Mouse (Mus musculus) spleen, adult 18-20 months (tissue): ENCODE results near the gene Inppl1.

Source experiments
- DNase-seq, 2 experiments: peaks; one replicate each; pipeline ENCODE4 v3.0.0; 2022; ENCODE audit warnings: mixed read lengths in 2 of 2

Inppl1 gene

DNA sequence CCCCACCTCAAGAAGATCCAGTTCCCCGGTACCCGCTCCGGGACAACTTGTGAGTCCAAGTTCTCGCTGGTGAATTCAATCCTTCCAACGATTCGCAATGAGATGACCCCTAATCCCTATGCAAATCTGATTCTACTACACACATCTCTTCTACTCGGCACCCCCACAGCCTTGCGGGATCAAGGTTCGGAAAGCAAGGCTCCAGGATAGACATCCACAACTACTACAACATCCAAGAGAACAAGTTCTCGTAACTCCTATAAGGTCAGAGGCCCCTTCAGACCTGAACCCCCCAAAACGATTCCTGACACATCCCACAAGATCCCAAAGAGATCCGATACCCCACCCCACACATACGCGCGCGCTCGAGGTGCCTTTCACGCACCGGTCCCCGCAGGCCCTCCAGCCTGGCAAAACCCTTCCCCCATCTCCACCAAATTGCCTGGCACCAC, 849 bp downstream of the Inppl1 start:
- DNase-seq, result no peak

DNA sequence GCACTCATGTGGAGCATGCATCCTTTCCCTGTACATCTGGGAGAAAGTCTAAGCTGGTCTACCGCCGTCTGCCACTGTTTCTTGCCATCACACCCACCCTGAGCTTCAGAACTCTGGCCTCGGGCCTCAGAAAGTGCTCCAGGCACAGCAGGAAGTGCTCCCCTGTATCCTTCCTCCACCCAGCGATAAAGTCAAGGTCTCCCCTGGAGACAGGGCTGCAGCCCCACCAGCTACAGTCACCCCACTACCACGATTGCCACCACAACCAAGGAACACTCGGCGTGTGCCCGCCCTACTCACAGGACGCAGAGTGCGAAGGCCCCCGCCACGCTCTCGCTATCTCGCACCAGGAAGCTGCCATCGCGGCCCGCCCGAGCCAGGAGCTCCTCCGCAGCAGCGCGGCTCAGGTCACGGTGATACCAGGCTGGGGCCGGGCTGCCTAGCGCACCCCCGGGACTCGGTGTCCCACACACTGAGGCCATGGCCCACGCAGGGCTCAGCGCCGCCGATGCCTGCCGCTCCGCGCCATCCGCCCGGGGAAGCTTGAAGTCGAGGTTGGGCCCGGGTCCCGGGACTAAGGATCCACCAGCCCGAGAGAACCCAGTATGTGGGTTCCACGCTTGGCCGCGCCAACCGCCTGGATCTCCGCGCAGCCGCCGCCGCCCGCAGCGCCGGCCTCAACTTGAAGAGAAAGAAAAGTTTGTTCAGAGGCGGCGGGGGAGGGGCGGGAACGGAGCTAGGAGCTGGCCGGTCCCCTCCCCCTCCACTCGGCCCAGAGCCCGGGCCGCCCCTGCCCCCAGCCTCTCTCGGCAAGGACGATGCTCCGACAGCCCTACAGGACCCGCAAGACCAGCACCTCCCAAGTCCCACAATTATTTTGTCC, 1.5 kb downstream of the Inppl1 start:
- peak; percentile 37 to 65 for DNase-seq

DNA sequence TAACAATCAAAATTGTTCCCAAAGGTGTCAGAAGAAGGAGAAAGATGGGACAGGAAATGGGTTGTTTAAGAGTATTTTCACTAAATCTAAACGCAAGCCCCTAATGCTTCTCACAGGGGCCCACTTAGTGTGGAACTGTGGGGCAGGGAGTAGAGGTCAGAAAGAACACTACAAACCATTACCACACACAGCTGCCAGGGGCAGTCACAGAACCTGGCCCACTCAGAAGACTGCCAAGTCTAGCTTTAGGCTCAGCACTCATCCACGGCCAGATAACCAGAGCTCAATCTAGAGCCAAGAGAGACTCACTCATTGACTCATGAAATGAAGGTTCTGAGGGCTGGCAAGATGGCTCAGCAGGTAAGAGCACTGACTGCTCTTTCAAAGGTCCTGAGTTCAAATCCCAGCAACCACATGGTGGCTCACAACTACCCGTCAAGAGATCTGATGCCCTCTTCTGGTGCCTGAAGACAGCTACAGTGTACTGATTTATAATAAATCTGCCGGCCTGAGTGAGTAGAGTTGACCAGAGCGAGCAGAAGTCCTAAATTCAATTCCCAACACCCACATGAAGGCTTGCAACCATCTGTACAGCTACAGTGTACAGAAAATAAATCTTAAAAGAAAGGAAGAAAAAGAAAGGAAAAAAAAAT, 2.4 kb downstream of the Inppl1 start:
- DNase-seq, result no peak

DNA sequence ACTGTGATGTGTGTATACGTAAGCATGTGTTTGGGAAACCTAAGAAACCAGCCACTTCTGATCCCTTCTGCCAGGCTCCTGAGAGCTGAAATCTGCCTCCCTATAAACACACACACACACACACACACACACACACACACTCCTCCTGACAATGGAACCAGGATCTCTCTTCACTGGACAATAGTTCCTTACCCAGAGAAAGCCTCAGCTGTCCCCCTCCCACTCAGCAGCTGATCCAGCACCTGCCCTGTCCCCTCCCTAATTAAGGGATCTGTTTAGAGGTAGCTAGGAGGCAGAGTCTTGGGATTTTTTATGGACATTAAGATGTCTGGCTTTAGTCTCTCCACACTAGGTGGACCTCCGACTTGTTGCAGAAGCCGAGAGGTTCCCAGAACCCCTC, 3.1 kb downstream of the Inppl1 start:
- DNase-seq, result no peak

DNA sequence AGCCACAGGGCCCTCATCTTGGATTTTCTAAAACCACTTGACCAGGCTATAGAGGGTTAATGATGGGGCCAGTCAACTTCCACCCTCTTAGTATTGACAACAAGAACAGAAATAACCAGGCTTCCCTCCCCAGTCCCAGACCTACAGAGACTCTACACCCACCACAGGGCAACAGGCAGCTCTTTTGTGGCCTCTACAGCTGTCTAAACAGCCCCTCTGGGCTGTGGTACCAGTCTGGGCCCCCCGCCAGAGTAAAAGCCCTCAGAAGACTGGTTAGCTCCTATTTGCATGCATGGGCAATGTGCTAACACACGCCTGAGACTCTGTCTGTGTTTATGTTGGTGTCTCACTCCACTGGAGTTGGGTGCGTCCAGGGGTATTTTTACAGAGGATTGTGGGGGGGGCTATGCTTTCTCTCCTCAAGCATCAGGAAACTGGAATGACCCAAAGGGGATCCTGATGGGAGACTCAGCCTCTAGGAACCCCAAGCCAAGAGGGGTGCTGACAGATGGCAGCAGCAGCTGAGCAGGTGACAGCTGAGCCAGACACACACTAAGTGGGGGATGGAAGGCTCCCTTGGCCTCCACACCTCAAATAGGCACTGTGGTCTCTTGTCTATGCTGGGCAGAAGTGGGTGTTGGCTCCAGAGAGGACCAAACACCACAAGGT, 4.0 kb downstream of the Inppl1 start:
- no peak for DNase-seq

DNA sequence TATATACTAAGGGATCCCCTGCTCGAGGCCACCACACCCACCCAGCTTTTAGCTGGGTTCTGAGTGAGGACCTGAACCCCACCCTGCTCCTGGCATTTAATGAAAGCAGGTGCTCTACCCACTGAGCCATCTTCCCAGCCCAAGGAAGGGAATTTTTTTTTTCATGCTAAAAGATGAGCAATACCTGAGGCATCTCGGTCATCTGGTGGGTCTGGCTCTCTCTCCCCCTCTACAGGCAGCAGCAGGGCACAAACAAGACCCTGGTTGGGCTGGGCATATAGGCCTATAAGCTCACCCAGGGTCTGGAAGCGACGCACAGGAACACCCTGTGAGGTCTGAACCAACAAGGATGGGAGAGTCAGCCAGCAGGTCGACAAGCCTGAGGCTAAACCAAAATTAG, 4.7 kb downstream of the Inppl1 start:
- DNase-seq, result no peak

DNA sequence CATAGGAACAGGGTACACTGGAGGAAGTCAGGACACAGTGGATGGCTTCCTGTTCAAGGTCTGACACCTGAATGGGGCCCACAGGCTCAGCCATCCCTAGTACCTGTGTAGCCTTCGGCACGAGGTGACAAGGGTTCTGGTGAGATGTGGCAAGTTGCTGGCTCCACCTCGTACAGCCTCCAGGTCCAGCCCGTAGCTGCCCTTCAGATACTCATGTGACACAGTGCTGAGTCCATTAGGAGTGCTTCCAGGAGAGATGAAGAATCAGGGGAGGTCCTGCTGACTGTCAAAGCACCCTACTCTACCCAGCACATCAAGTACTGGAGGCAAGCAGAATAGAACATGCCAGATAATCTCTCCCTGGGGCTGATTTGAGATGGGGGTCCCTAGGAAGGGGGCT, 5.7 kb downstream of the Inppl1 start:
- no peak for DNase-seq

DNA sequence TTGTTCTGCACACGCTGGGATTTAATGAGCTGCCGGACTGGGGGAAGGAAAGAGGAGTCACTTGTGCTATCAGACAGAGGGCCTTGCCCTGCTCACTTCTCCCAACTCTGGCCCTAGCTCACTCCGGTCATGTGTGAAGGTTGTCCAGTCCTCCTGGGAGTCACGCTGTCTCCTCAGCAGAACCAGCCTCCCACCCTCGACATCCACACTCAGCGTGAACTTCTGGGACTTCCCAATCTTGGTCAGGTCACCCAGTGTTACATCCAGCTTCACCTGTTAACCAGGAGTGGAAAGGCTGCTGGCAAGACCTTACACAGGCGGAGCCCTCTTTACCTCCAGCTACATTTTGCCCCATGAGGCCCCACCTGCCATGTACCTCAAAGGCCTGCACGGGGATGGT, 6.6 kb downstream of the Inppl1 start:
- no peak for DNase-seq

DNA sequence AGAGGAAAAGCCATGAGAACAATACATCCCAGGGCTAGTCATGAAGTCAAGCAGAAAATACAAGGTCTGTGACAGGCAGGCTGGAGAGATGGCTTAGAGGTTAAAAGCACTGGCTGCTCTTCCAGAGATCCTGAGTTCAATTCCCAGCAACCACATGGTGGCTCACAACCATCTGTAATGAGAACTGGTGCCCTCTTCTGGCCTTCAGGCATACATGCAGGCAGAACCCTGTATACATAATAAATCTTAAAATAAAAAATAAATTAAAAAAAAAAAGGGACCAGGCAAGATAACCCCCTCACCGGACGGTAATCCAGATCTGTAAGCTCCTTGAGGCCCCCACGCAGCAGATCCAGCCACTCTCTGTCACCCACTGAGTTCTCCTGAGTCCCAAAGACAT, 7.7 kb downstream of the Inppl1 start:
- DNase-seq, result no peak

DNA sequence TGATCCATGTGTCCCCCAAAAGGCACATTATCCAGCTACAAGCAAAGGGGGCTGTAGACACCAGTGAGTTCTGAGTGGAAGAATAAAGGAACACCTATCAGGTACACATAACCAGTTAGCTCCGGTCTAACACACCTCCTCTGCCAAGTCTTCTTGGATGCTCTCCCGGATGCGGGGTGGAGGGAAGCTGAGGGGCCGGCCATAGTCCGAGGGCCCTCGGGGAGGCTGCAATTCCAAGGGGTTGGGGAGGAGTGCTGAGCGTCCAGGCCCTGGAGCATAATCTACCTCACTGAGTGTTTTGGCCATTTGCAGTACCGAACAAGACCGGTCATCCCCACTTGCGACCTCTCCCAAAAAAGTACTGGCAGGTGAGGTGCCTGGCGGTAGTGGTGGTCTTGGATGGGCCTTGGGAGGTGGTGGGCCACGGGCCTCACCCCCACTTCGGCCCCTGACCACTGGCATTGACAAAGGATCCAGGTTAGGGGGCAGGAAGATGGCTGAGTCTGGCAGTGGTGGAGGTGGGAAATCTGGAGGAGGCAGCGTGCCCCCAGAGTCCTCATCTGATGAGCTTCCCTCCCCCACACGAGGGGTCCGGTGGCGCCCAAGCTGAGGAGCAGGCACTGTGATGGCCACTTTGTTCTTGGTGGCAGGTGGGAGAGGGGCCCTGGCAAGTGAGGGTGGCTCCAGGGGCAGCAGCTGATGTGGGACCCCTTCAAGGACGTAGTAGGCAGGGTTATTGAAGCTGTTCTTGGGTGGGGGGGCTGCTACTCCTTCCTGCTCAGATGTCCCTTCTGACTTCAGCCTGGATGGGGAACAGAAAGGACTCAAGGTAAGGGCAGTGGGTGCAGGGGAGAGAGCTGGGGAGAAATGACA, 14.0 kb downstream of the Inppl1 start:
- no peak for DNase-seq

DNA sequence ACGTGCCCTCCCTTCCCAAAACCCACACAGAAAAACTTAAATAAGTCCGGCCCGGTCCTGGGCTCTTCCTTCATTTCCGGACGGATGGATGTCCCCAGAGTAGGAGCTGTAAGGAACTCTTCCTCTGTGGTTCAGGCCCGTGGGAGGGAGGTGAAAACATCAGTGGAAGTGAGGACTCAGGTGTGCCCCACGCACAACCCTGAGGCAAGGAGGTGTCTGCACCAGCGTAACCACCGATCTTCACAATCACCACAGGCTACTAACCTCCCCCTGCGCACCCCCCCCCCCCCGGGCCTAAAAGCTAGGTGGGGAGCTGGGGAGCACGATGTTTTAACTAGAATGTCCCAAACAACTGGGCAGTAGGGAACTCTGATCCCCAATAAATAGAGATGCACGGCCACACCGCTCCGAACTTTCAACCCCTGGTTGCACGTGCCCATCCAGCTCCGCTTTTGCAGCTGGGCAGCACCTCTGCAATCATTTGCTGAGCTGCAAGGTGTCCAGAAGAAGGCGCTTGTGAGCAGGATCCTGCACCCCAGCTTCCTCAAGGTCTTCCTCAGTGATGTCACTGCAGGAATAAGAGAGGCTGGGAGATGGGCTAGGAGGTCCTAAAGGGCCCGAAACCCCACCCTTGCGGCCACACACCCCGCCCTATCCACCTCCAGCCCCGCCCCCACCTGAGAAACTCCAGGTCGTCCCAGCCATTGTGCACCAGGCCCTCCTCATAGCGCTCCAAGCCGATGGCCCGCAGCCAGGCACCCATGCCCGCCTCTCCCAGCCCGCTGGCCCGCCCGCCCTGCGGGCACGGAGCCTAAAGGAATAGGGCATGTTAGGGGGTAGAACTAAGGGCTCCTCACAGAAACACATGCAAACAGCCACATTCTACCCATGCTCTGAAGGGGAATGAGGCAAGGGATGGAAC, 14.9 kb downstream of the Inppl1 start:
- no peak for DNase-seq

DNA sequence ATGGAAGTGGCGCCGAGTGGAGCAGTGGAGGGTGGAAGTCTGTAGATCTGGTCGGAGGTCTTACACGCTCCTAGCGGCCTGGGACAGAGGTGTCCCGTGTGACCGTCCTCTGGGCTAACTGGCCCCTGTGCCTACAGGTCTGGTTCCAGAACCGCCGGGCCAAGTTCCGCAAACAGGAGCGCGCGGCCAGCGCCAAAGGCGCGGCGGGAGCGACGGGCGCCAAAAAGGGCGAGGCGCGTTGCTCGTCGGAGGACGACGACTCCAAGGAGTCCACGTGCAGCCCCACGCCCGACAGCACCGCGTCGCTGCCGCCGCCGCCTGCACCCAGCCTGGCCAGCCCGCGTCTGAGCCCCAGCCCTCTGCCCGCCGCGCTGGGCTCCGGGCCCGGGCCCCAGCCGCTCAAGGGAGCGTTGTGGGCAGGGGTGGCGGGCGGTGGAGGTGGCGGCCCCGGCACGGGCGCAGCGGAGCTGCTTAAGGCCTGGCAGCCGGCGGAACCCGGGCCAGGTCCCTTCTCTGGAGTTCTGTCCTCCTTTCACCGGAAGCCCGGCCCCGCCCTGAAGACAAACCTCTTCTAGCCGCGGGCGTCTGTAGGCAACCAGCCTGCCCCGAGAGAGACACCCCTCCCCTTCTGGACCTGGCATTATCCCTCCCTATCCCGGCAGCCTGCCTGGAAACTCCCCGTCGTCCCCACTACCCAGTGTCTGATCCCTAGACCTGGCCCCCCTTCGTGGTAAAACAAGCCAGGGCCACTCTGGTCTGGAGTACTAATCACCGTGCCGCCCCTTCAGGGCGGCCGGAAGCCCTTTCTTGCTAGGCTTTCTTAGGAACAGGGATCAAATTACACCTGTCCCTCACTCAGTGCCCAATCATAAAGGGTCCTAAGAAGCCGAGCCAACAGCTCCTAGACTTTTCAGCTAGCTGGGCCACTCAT, 16.2 kb downstream of the Inppl1 start:
- peak in 1 of 2 experiments; percentile 40 for DNase-seq

DNA sequence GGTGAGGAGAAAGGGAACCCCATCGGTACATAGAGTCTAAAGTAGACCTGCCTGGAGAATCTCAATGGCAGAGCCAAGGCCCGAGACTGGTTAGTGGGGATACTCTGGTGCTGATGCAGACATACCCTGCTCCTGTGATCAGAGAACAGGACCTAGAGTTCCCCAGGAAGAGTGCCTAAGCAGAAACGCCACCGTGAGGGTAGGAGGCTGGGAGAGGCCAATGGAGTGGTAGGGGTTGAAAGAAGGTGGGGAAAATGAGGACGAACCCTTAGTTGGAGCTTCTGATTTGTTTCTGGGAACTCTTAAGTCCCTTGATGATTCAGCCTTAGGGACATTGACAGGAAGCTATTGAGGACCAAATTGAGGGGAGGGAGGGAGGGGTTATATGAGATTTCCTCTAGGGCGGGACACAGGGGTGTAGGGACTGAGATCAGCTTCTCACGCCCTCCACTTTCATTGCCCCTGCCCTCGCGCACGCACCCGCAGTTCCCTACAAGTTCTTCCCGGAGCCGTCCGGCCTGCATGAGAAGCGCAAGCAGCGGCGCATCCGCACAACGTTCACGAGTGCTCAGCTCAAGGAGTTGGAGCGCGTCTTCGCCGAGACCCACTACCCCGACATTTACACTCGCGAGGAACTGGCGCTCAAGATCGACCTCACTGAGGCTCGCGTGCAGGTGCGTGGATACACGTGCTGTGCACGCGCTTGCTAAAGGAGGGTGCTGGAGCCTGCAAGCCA, 17.6 kb downstream of the Inppl1 start:
- no peak for DNase-seq

DNA sequence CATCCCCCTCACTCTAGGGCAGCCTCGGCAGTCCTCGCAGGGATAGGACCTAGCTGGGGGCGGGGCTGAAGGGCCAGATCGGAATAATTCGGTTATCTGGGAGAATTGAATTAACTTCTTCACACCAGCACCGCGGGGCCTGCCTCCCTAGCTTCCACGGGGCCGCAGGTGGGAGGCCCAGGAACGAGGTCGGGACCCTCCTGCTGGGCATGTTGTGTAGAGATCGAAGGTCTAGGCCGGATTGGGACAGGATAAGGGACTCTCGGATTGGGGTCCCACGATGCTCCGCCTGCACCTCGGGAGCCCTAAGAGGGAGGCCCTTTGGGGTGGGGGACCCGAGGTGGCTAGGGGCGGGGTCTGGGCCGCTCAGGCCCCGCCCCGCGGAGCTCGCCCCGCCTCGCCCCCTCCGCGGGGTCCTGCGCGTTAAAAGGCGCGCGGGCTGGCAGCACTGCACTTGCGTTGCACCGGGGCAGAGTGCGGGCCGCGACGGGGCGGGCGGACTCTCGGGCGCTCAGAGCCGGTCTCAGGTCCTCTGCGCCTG, 20.1 kb downstream of the Inppl1 start, which contains the start of gene Phox2a:
Gene Phox2a (plus strand): TSS at position 453 of the 541 bp plus-strand sequence.
- no peak for DNase-seq

DNA sequence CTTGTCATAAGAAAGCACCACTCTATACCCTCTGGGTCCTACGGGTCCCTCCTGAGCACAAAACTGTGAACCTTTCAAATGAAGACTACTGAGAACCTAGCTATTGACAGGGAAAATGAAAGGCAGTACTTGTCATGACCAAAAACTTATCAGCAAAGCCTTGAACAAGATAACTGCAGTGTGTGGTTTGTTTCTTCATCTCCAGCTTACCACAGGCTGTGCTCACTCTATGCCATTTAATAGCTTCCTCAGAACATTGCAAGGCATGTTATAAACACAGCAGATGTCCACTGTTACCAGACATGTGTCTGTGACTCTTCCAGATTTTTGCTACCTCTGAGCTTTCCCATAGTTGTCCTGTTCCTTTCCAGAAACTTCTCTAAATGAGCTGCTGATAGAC, 61.0 kb downstream of the Inppl1 start:
- no peak for DNase-seq

DNA sequence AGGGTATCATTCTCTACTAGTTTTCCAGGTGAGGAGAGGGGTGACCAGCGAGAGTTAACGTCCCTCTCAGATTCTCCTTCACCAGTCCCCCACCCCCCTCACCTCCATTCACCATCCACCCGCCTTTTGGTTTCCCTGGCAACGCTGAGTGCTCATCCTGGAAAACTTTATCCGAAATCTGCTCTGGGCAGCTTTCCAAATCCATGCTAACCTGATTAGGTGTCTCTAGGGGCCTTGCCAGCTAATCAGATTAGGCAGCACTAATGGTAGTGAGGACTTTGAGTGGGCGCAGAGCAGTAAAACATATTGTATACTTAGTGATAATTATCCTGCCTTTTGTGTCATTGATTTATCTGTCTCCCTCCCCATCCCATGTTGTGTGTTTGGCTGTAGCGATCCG, 65.3 kb downstream of the Inppl1 start:
- DNase-seq, result no peak
